In the genomic region with DNA sequence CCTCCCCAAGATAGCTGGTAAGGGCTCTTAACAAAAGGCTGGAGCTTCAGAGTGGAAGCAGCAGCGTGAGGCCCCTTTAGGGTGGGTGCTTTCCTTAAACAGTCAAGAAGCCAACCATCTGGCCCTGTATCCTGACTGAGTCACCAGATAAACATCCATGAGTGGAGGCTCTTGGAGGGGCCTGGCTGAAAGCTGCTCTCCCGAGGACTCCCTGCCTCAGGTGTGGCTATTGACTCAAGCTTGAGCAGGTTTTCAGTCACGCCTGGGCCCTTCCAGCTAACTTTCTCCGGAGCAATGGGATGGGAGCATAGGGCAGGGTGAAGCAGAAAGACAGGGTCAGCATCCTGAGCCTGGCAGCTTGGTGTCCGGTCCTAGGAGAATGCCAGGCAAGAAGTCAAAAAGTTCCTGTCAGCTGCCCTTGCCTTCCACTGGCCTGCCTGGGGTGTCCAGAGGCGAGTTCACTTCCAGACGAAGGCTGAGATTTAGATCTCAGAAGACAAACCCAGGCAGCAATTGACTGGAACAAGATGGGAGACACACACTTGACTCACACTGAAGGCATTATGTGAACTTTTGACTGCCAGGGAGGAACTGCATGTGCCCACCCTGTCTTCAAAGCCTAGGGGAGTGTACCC, we compare ENCODE assay signal across 8 mouse cellular contexts. TPM values are rescaled to one million over a fixed set of nuclear protein-coding genes. Genes with fewer than 3 reads are reported as not detected.
A peak's percentile ranks its signal among the peaks of the same experiment; 100 is the strongest.
DNase-seq lines count a peak whose midpoint lies in the region; ATAC-seq and TF ChIP-seq lines count a peak whose summit lies in the region.

No protein-coding gene starts in this region.

- H3K27ac ChIP-seq in heart, embryonic 15.5 days: peak overlapping the region; percentile 64
- peak overlapping the region; percentile 67 for H3K27ac ChIP-seq in hindbrain, postnatal 0 days

- peak; percentile 66; the same call in 1 of the 2 replicates for ATAC-seq in heart, embryonic 15.5 days (replicated peaks; ENCODE audit: insufficient number of reproducible peaks, insufficient read depth, low FRiP score, low read depth)
- peak; percentile 4; the same call in 1 of the 2 replicates for ATAC-seq in hindbrain, postnatal 0 days

- H3K4me1 ChIP-seq in heart, embryonic 15.5 days (replicated peaks): peaks cover 25% of the 10 kb centered on the region
- H3K4me1 ChIP-seq in hindbrain, postnatal 0 days (ENCODE audit: insufficient read depth, low read length): peaks cover 30% of the 10 kb centered on the region

- H3K4me2 ChIP-seq in heart, embryonic 15.5 days: 0 out of 2 replicates have a peak overlapping the region, but pooled peaks have one; percentile 7
- no peak overlapping the region for H3K4me2 ChIP-seq in hindbrain, postnatal 0 days (ENCODE audit: low read depth, low read length)

- DNase-seq in heart, postnatal 14 days: no peak
- DNase-seq in Muller cell, postnatal 12 days (ENCODE audit: inconsistent ontology term): peak; percentile 64
- DNase-seq in hindbrain, postnatal 0 days (ENCODE audit: low spot score): no peak
- peak; percentile 57 for DNase-seq in lung, postnatal 14 days
- DNase-seq in cerebellum, adult 9-10 months: no peak
- no peak for DNase-seq in right cerebral cortex, postnatal 36 days (ENCODE audit: low spot score in 2 of 2)
- DNase-seq in left cerebral cortex, postnatal 4 days: no peak

- no peaks in the 10 kb centered on the region for H3K36me3 ChIP-seq in heart, embryonic 15.5 days
- H3K36me3 ChIP-seq in hindbrain, postnatal 0 days (ENCODE audit: insufficient read depth, low read length): no peaks in the 10 kb centered on the region

- no peak for TF ChIP-seq CTCF in hindbrain, postnatal 0 days (IDR thresholded peaks at IDR 0.05; ENCODE audit: low read depth)

- H3K4me3 ChIP-seq in heart, embryonic 15.5 days: no peak overlapping the region
- no peak overlapping the region for H3K4me3 ChIP-seq in hindbrain, postnatal 0 days (ENCODE audit: low read length)

- peaks cover 2% of the 10 kb centered on the region; the same call in 1 of the 2 replicates for H3K27me3 ChIP-seq in heart, embryonic 15.5 days
- no peaks in the 10 kb centered on the region for H3K27me3 ChIP-seq in hindbrain, postnatal 0 days (ENCODE audit: insufficient read depth, low read length)

- intact Hi-C loops in heart, postnatal 14 days (cut with DNase I): no loop called here
- intact Hi-C loops in left cerebral cortex, postnatal 4 days (cut with DNase I): no loop called here

- H3K9ac ChIP-seq in heart, embryonic 15.5 days: no peak overlapping the region
- H3K9ac ChIP-seq in hindbrain, postnatal 0 days (replicated peaks; ENCODE audit: low read length): no peak overlapping the region

- WGBS in heart, embryonic 15.5 days: 41% methylated on average over 7 of the region's 7 CpGs
- 54% methylated on average over 7 of the region's 7 CpGs for WGBS in hindbrain, postnatal 0 days

- H3K9me3 ChIP-seq in heart, embryonic 15.5 days (replicated peaks): no peaks in the 10 kb centered on the region
- no peaks in the 10 kb centered on the region for H3K9me3 ChIP-seq in hindbrain, postnatal 0 days (ENCODE audit: low read length)

RNA-seq across cellular contexts. Expression of a gene that starts 30.4 kb away (rescaled TPM):
- 3.4 and 4.3 TPM in 2 replicates for polyA plus RNA-seq in heart, embryonic 15.5 days (2015; fragmentation: Nextera tagmentation; extraction: Ambion mirVana)
- total RNA-seq in heart, postnatal 14 days (2021): 10 to 100 TPM; 14.6 to 31.6 TPM
- total RNA-seq in hindbrain, postnatal 0 days (2014; rRNA removed): 42.4 and 53.2 TPM in 2 replicates
- 6.3 and 7.3 TPM in 2 replicates for polyA plus RNA-seq in hindbrain, postnatal 0 days (2015; fragmentation: Nextera tagmentation; extraction: Ambion mirVana)
- 10 to 100 TPM; 35.8 to 37.0 TPM for total RNA-seq in left cerebral cortex, postnatal 4 days (2021)

Comparison
In these comparisons a context has a peak if more than half of its experiments do, and no peak if none do; other contexts are left out.
1. DNase-seq: peak in Muller cell, postnatal 12 days (single experiment) and lung, postnatal 14 days (single experiment); none in heart, postnatal 14 days (0 of 2), hindbrain, postnatal 0 days (single experiment), cerebellum, adult 9-10 months (single experiment), right cerebral cortex, postnatal 36 days (0 of 2) and left cerebral cortex, postnatal 4 days (single experiment).